Mouse (Mus musculus) embryonic facial prominence, embryonic 12.5 days (tissue): ENCODE data around the gene Olfr1441. TPM values are rescaled to one million over a fixed set of nuclear protein-coding genes. Genes with fewer than 3 reads are reported as not detected.

Experiments
- ATAC-seq: fragments of 200-750 bp; cut with Nextera tagmentation; 2 replicates; pipeline ENCODE4 v1.8.0; 2017; ENCODE audit not compliant: insufficient number of reproducible peaks, insufficient read depth, low FRiP score, low TSS enrichment
- H3K27ac ChIP-seq: fragments of 300-500 bp; sonication (generic); 2 replicates; pipeline ENCODE4 v1.5.1; 2016; ENCODE audit warnings: mild to moderate bottlenecking
- H3K27me3 ChIP-seq: fragments of 300-500 bp; sonication (generic); 2 replicates; pipeline ENCODE4 v1.6.1; 2016; ENCODE audit warnings: mild to moderate bottlenecking, moderate library complexity
- H3K36me3 ChIP-seq: fragments of 300-500 bp; sonication (generic); 2 replicates; pipeline ENCODE4 v1.6.1; 2016; ENCODE audit warnings: mild to moderate bottlenecking
- H3K4me1 ChIP-seq: fragments of 300-500 bp; sonication (generic); 2 replicates; pipeline ENCODE4 v1.6.1; 2016
- H3K4me2 ChIP-seq: fragments of 300-500 bp; sonication (generic); replicated peaks from 2 replicates; pipeline ENCODE4 v1.6.1; 2016; ENCODE audit warnings: mild to moderate bottlenecking, moderate library complexity
- H3K4me3 ChIP-seq: fragments of 300-500 bp; sonication (generic); 2 replicates; pipeline ENCODE4 v1.5.1; 2016; ENCODE audit warnings: mild to moderate bottlenecking
- H3K9ac ChIP-seq: fragments of 300-500 bp; sonication (generic); 2 replicates; pipeline ENCODE4 v1.6.1; 2016; ENCODE audit warnings: mild to moderate bottlenecking, moderate library complexity
- H3K9me3 ChIP-seq: fragments of 300-500 bp; sonication (generic); 2 replicates; pipeline ENCODE4 v1.6.1; 2016; ENCODE audit warnings: mild to moderate bottlenecking, moderate library complexity
- WGBS: fragments of 180-500 bp; shearing (Covaris S2); methylation state at CpG from one replicate; pipeline ENCODE4 v1.1.7; 2016; 5-methylcytosine and 5-hydroxymethylcytosine counted together
- polyA plus RNA-seq: library from polyadenylated mRNA; unstranded; fragments of >200 nt; fragmentation: Nextera tagmentation; extraction: Ambion mirVana; gene quantifications from 2 replicates; pipeline ENCODE4 v1.2.1, GENCODE M21; 2016

Olfr1441 gene
- polyA plus RNA-seq, 1 experiment from 2014 or later: not detected

DNA sequence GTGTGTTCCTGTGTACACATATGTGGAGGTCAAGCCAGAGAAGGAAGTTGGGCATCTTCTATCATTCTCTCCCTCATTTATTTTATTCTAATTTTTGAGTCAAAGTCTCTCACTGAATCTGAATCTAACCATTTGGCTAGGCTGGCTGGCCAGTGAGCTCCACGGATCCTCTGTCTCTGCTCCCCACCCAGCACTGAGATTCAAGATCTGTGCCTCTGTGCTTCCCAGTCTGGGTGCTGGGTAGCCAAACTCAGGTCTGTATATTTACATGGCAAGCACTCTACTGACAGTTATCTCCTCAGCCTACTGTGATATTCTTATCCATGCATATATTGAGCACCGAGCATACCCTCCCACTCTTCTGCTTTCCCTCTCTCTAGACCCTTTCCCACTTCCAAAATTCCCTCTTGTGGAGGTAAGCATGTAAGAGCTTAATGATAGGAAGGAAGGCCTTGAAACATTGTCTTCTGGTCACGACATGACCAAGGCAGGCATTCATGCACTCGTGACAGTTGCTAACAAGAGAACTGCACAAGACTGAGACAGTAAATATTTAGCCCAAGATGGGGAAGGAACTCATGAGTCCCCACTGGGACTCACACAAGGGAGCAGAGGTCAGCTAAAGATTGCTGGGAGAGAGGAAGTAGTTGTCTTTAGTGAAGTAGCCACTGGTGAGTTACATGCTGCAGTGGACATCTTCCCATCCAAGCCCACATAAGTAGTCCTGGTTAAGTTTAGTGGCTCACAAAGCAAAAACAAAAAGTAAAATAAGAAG, 18.7 kb downstream of the Olfr1441 start:
- H3K27me3 ChIP-seq: no peaks in the 10 kb centered on the region
- ATAC-seq: no peak
- 78% methylated on average over 4 of the region's 4 CpGs for WGBS
- H3K36me3 ChIP-seq: no peaks in the 10 kb centered on the region
- H3K4me3 ChIP-seq: no peak overlapping the region
- H3K4me1 ChIP-seq: no peaks in the 10 kb centered on the region
- H3K4me2 ChIP-seq: no peak overlapping the region
- no peaks in the 10 kb centered on the region for H3K9me3 ChIP-seq
- no peak overlapping the region for H3K27ac ChIP-seq
- H3K9ac ChIP-seq: no peak overlapping the region

DNA sequence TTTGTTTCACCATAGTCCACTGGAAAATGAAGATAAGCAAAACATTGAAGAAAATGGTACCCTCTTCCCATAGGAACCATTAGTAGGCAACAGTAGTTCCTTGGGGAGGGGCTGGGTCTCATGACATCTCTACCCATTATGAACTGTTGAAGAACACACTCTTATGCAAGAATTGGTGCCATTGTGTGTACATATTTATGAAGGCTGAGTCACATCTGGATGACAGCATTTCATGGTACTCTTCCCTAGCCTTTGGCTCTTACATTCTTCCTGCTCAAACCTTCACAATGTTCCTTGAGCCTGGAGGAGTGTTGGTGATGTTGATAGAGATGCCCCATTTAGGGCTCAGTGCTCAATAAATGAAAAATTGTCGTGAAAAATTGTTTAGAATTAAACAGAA, 22.3 kb downstream of the Olfr1441 start:
- Histone ChIP-seq H3K9ac (no peak overlapping the region), H3K4me3 (no peak overlapping the region), H3K4me1 (no peaks in the 10 kb centered on the region), H3K27ac (no peak overlapping the region), H3K27me3 (no peaks in the 10 kb centered on the region), H3K4me2 (no peak overlapping the region), H3K36me3 (no peaks in the 10 kb centered on the region), H3K9me3 (no peaks in the 10 kb centered on the region)
- WGBS: 48% methylated on average over 1 of the region's 1 CpGs
- ATAC-seq: no peak

- 73% methylated on average over 5 of the region's 5 CpGs for WGBS
- H3K27ac ChIP-seq: no peak overlapping the region
- no peak for ATAC-seq
These were observed 23.0 kb downstream of the Olfr1441 start for GRCm38 (mm10) chr19:12440103-12440725.

DNA sequence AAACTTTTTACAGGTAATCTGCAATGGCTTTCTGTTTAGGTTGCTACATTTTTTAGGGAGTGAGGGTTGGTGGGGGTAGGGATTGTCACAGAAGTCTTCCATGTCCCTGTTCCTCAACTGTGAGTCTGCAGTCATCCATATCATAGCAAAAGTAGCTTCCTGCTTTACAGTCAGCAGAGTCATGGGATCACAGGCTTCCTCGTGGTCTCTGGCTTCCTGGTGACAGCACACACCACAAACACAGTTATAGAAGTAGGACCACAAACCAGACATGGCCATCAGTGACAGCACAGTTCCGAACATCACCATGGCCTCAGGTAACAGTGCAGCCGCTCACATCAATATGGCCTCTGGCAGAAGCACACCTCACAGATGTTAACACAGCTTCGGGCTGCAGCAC, 25.3 kb downstream of the Olfr1441 start:
- H3K27ac ChIP-seq: no peak overlapping the region
- ATAC-seq: no peak
- WGBS: 71% methylated on average over 4 of the region's 4 CpGs

More at GRCm38 (mm10) chr19:12440103-12440725, 23.0 kb downstream of the Olfr1441 start:
- Histone ChIP-seq H3K27me3 (no peaks in the 10 kb centered on the region), H3K4me1 (no peaks in the 10 kb centered on the region), H3K4me2 (no peak overlapping the region), H3K9me3 (no peaks in the 10 kb centered on the region), H3K9ac (no peak overlapping the region), H3K36me3 (no peaks in the 10 kb centered on the region), H3K4me3 (no peak overlapping the region)

DNA sequence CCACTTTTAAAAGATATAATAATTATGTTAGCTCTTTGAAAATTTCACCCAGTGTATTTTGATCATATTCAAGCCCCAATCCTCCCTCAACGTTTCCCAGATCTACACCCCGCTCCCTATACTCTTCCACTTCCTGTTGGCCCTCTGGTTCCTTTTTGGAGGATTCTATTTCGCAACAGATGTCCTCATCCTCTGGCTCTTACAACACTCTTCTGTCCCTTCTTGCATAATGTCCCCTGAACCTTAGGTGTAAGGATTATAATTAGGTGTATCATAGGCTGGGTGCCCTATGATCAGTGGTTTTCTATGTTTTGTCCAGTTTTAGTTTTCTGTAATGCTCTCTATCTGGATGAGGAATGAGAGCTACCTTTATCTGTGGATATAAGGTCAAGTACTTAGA, 27.8 kb downstream of the Olfr1441 start:
- Histone ChIP-seq H3K36me3 (no peaks in the 10 kb centered on the region), H3K9me3 (no peaks in the 10 kb centered on the region), H3K4me3 (no peak overlapping the region), H3K27me3 (no peaks in the 10 kb centered on the region), H3K9ac (no peak overlapping the region), H3K4me1 (no peaks in the 10 kb centered on the region), H3K27ac (no peak overlapping the region), H3K4me2 (no peak overlapping the region)
- WGBS: 85% methylated on average over 3 of the region's 3 CpGs
- ATAC-seq: no peak

More for the DNA sequence above, 25.3 kb downstream of the Olfr1441 start:
- H3K4me2 ChIP-seq: no peak overlapping the region
- no peaks in the 10 kb centered on the region for H3K4me1 ChIP-seq
- H3K9ac ChIP-seq: no peak overlapping the region
- H3K9me3 ChIP-seq: no peaks in the 10 kb centered on the region
- no peak overlapping the region for H3K4me3 ChIP-seq
- H3K27me3 ChIP-seq: no peaks in the 10 kb centered on the region
- no peaks in the 10 kb centered on the region for H3K36me3 ChIP-seq

- no peaks in the 10 kb centered on the region for H3K36me3 ChIP-seq
- no peaks in the 10 kb centered on the region for H3K9me3 ChIP-seq
- H3K27me3 ChIP-seq: no peaks in the 10 kb centered on the region
- no peak for ATAC-seq
- H3K27ac ChIP-seq: no peak overlapping the region
- no peak overlapping the region for H3K4me3 ChIP-seq
- no peak overlapping the region for H3K9ac ChIP-seq
- H3K4me1 ChIP-seq: no peaks in the 10 kb centered on the region
- H3K4me2 ChIP-seq: no peak overlapping the region
- WGBS: 58% methylated on average over 12 of the region's 12 CpGs
These were observed 40.3 kb downstream of the Olfr1441 start for GRCm38 (mm10) chr19:12457401-12458066.

- ATAC-seq: no peak
- WGBS: 91% methylated on average over 4 of the region's 4 CpGs
These were observed 42.3 kb downstream of the Olfr1441 start for GRCm38 (mm10) chr19:12459516-12459915.

GRCm38 (mm10) chr19:12460282-12461249, 43.3 kb downstream of the Olfr1441 start, which contains the start of gene Mpeg1:
Gene Mpeg1 (plus strand): TSS chr19:12460779.
- no peak within 1 kb of the TSS for H3K27ac ChIP-seq
- H3K9ac ChIP-seq: no peak within 1 kb of the TSS
- H3K4me3 ChIP-seq: no peak within 1 kb of the TSS
- no peaks in the 10 kb centered on the region for H3K27me3 ChIP-seq
- WGBS: 82% methylated on average over 11 of the region's 11 CpGs
- H3K9me3 ChIP-seq: no peaks in the 10 kb centered on the region
- no peaks in the 10 kb centered on the region for H3K36me3 ChIP-seq
- H3K4me2 ChIP-seq: no peak within 1 kb of the TSS
- ATAC-seq: no peak
- no peaks in the 10 kb centered on the region for H3K4me1 ChIP-seq

More at GRCm38 (mm10) chr19:12459516-12459915, 42.3 kb downstream of the Olfr1441 start:
- no peaks in the 10 kb centered on the region for H3K27me3 ChIP-seq
- no peak overlapping the region for H3K4me3 ChIP-seq
- H3K4me2 ChIP-seq: no peak overlapping the region
- no peaks in the 10 kb centered on the region for H3K9me3 ChIP-seq
- no peaks in the 10 kb centered on the region for H3K4me1 ChIP-seq
- H3K36me3 ChIP-seq: no peaks in the 10 kb centered on the region
- no peak overlapping the region for H3K9ac ChIP-seq
- H3K27ac ChIP-seq: no peak overlapping the region

DNA sequence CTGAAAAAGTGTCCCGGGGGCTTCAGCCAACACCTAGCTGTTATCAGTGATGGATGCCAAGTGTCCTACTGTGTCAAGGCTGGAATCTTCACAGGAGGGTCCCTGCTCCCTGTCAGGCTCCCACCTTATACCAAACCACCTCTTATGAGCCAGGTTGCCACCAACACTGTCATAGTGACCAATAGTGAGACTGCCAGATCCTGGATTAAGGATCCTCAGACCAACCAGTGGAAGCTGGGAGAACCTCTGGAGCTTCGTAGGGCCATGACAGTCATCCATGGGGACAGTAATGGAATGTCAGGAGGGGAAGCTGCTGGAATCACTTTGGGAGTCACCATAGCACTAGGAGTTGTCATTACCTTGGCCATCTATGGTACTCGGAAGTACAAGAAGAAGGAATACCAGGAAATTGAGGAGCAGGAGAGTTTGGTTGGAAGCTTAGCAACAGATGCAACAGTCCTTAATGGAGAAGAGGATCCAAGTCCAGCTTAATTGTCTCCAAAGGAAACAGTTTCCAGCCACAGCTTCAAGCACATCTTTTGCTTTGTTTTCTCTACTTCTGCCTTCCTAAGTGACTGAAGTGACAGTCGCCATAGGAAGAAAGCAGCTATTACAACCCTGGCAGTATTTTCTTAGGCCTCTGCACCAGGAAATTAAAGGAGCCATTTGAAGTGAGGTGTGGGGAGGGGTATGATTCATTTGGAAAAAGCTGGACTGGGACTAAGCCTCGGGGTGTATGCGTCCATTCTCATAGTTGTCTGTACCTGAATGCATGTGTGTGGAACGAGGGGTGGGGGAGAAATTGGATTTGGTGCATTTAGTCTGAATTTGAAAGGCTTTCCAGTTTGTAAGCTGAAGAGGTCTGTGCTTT, 45.9 kb downstream of the Olfr1441 start:
- no peak for ATAC-seq
- Histone ChIP-seq H3K4me3 (no peak overlapping the region), H3K27me3 (no peaks in the 10 kb centered on the region), H3K9me3 (no peaks in the 10 kb centered on the region), H3K9ac (no peak overlapping the region), H3K27ac (no peak overlapping the region), H3K4me2 (no peak overlapping the region), H3K36me3 (no peaks in the 10 kb centered on the region), H3K4me1 (no peaks in the 10 kb centered on the region)
- 55% methylated on average over 7 of the region's 7 CpGs for WGBS

DNA sequence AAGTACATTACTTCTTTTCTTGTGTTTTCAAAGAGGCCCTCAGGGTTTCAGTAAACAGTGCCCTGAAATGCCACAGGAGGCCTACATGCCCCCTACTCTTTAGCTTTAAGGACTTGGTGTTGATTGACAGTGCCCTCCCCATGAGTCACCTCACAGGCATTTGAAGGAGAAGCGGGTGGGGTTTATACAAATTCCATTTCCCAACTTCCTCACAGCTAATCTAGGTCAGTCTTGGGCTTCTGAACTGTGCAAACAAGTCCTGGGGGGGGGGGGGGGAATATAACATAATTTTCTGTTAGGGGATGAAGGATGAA, 46.4 kb downstream of the Olfr1441 start:
- no peak for ATAC-seq
- Histone ChIP-seq H3K27ac (no peak overlapping the region), H3K9me3 (no peaks in the 10 kb centered on the region), H3K4me1 (no peaks in the 10 kb centered on the region), H3K27me3 (no peaks in the 10 kb centered on the region), H3K9ac (no peak overlapping the region), H3K4me3 (no peak overlapping the region), H3K4me2 (no peak overlapping the region), H3K36me3 (no peaks in the 10 kb centered on the region)
- 35% methylated on average over 1 of the region's 1 CpGs for WGBS
